Mouse (Mus musculus): ENCODE data around the gene Cyb5r1.
"Not testable (repeated sequence)": the region's sequence is repeated elsewhere in the genome, so short reads cannot be mapped to it uniquely, and the experiment has no call there.

Gene Cyb5r1

DNA sequence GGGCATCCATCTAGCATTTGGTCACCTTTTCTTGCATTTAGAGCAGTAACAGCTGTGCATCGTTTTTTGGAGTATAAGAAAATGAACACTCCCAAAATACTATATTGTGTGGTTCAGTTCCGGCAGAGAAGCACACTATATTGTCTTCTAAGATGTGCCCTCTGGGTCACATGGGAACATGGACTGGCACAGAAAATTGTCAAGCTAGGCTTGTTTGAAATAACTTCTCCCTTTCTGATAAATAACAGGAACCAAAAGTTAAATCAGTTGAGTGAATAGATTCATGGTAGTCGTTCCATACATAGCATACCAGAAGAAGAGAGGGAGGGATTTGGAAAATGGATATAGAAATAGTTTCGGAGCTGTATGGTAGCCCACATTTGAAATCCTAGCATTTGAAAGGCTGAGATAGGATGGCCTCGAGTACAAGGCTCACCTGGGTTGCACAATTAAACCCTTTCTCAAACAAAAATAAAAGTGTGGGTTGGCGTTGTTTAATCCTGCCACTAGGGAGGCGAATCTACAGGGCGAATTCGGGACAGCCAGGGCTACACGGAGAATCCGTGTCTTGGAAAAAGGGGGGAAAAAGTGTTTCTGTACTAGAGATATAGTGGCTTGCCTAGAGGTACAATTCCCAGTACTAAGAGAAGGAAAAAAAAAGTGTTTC lies 9.3 kb downstream of the Cyb5r1 start:
- DNase-seq, result no peak

DNA sequence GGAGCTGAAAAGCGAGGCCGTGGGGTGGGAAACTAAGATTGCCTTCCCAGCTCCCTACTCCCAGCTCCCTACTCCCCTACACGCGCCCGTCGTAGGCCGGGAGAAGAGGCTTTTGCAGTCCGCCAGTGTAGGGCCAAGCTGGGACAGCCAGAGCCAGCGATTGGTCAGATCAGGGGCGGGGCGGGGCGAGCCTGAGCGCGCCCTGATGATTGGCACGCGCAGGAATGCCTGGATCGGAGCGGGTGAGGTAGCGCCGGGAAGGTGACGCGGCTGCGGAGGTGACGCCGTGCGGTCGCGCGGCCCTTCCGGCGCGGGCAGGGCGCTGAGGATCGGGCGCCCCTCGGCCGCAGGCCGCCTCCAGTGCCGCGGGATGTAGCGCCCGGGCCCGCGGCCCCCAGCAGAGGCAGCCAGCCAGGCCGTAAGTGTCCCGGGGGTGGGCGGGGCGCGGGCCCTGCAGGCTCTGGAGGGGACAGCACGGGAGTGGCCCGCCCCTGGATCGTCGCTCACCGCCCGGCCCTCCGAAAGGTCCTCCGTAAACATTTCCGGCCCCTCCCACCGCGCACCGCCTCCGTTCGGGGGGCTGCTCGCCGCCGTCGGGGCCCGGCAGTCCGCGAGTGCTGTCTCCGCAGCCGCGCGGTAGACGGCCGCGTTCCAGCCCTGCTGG lies 9.9 kb downstream of the Cyb5r1 start, which contains the start of gene Adipor1:
Gene Adipor1, plus strand, starts transcription at position 211 of the 664 bp plus-strand sequence.
- DNase-seq, result peak; percentile 98

- no peak for DNase-seq
Observed at GRCm38 (mm10) chr1:134418414-134418975, 13.1 kb downstream of the Cyb5r1 start.

DNA sequence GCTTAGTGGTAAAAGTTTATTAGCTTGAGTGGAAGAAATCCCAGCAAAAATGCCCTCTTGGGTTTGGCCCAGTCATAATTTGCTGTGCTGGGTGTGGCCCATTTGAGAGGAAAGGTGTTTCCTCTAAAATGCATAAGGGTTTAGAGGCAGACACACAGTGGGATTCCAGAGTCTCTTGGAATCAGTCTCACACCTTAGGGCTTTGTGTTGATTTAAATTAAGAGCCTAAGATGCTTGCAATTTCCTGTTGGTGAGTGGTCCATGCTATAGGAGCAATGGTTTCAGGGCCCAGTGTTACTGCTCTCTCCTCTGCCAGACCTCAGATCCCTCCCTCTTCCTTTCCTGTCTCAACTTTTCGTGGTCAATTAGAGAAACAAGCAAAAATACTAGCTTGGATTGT lies 13.8 kb downstream of the Cyb5r1 start:
- DNase-seq, result no peak

- no peak for DNase-seq
Observed at GRCm38 (mm10) chr1:134419751-134420458, 14.5 kb downstream of the Cyb5r1 start.

DNA sequence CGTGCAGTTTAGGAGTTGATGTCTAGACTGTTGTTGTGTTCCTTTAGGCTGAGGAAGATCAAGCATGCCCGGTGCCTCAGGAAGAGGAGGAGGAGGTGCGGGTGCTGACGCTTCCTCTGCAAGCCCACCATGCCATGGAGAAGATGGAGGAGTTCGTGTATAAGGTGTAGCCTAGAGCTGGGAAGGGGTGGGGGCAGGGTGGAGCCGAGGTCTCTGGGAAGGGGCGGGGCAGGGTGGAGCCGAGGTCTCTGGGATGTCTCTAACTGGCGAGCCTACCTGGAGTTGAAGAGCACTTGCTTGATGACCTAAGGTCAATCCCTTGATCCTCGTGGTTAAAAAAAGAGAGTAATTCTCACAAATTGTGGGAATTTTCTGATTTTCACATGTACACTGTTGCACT lies 18.6 kb downstream of the Cyb5r1 start:
- no peak for DNase-seq

GRCm38 (mm10) chr1:134426289-134426688 lies 20.9 kb downstream of the Cyb5r1 start:
- no peak for DNase-seq

DNA sequence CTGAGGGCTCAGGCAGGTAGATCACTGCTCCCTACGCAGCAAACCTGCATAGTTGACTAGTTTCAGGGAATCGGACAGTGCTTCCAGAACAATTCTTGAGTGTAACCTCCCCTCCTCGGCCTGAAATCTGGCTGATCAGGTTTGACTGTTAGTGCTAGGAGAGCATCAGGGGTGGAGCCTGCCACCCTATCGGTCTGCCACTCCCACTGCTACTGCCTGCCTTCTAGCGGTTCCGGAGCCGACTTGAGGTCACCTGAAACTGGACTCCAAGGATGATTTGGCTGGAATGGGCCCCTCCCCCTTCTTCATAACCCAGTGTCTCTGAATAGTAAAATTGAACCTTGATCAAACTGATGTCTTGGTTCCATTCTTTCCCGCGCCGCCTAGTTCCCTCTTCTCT lies 27.6 kb downstream of the Cyb5r1 start:
- no peak for DNase-seq

DNA sequence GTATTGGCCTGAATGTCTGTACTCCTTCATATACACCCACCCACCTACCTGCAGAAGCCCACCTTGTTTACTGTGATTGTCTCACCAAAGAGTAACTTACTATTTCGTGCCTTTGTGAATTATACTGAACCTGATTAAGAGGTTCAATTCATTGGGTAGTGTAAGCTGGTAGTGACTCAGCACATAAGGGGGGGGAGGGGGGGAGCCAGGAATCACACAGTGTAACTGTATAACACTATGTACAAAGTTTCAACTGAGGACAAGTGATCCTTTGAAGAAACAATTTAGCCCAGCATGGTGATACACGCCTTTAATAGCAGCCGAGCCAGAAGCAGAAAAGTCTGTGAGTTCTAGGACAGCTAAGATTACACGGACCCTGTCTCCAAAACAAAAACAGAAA lies 28.1 kb downstream of the Cyb5r1 start:
- DNase-seq, result no peak

DNA sequence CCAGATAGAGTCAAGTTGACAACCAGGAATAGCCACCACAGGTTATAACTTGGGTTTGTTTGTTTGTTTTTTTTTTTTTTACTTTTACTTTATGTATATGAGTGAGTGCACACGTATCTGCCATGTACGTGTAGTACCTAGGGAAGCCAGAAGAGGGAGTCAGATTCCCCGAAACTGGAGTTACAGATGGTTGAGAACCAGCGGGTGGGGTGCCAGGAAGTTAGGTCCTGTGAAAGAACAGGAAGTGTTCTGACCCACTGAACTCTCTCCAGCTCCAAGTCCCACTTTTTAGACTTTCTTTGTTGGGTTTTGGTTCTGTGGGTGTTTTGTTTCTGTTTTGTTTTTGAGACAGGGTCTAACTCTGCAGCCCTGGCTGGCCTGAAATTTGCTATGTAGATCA lies 30.1 kb downstream of the Cyb5r1 start:
- peak; percentile 18 to 47 for DNase-seq

GRCm38 (mm10) chr1:134440437-134440836 lies 35.1 kb downstream of the Cyb5r1 start:
- DNase-seq, result no peak

DNA sequence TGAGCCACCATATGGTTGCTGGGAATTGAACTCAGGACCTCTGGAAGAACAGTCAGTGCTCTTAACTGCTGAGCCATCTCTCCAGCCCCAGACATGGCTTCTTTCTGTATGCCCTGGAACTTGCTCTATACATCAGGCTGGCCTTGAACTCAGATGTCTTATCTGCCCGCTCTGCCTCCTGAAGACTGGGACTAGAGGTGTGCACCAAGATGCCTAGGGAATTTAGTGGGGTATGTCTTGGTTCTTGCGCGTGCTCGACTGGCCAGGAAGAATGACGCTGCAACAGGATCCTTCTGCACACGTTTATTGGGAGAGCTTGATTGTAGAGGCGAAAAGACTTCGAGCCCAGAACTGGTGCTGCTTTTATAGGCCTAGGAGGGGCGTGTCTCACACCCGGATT lies 36.4 kb downstream of the Cyb5r1 start:
- not testable (repeated sequence) for DNase-seq

DNA sequence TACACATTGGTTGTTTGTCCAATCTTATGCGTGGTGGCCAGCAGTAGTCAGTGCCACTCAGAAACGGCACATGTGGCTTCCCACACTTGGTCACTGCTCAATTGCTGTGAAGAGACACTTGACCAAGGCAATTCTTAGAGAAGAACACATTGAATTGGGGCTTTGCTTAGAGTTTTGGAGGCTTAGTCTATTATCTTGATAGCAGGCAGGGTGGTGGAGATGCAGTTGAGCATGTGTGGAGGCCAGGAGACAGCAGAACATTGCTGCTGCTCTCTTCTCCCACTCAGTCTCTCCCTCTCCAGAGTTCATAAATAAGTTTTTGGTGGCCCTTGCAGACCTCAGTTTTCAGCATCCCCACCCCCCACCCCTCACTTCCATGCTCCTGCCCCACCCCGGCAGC lies 37.0 kb downstream of the Cyb5r1 start:
- DNase-seq, result no peak

DNA sequence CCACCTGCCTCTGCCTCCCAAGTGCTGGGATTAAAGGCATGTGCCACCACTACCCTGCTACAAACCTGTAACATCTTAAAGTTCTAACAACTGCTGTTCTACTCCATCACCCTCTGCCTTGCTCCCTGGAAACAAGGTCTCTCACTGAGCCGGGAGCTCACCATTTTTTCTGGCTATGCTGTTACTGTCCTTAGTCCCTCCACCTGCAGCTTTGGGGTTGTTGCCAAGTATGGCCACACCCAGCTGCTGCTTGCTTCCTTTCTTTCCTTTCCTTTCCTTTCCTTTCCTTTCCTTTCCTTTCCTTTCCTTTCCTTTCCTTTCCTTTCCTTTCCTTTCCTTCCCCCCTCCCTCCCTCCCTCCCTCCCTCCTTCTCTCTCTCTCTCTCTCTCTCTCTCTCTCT lies 37.9 kb downstream of the Cyb5r1 start:
- not testable (repeated sequence) for DNase-seq

DNA sequence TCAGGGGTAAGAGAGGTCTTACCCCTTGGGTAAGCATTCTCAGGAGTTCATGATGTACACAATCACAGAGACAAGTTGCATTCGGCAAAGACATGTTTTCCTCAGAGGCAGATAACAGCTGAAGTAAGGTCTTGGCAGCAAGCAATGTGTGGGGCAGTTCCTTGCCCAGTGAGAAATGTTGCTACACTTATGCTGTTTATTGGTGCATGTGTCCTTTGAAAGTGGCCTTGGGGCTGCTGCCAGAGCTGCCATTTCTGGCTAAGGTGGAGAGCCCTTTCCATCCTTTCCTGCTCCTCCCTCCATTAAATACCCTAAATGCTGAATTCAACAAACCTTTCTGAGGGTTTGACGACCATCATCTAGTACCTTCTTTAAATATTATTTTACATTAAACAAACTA lies 40.1 kb downstream of the Cyb5r1 start:
- no peak for DNase-seq

- DNase-seq, result not testable (repeated sequence)
Observed at GRCm38 (mm10) chr1:134448537-134448936, 43.2 kb downstream of the Cyb5r1 start.

DNA sequence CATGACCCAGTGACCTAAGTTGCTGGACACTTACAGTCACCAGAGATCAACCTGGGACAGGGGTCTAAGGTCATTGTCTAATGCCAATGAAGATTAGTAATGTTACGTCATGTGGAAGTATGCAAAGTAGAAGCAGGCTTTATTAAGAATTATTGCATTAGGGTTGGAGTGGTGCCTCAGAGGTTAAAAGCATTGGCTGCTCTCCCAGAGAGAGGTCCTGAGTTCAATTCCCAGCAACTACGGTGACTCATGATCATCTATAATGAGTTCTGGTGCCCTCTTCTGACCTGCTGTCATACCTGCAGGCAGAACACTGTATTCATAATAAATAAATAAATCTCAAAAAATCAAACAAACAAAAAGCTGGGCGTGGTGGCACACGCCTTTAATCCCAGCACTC lies 44.8 kb downstream of the Cyb5r1 start:
- no peak for DNase-seq

DNA sequence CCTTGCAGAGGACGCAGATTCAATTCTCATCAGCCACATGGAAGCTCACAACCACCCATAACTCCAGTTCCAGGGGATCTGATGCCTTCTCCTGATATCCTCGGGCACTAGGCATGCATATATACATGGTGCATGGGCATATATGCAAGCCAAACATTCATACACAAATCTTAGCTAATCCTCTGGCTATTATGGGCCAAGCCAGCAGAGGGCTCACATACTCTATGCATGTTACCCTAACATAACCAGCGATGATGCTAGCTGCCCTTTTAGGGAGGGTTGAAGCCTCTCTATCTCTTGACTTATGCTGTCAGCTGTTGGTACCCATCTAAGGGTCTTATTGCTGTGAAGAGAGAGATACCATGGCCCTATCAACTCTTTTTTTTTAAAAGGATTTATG lies 45.6 kb downstream of the Cyb5r1 start:
- peak; percentile 53 to 69 for DNase-seq

DNA sequence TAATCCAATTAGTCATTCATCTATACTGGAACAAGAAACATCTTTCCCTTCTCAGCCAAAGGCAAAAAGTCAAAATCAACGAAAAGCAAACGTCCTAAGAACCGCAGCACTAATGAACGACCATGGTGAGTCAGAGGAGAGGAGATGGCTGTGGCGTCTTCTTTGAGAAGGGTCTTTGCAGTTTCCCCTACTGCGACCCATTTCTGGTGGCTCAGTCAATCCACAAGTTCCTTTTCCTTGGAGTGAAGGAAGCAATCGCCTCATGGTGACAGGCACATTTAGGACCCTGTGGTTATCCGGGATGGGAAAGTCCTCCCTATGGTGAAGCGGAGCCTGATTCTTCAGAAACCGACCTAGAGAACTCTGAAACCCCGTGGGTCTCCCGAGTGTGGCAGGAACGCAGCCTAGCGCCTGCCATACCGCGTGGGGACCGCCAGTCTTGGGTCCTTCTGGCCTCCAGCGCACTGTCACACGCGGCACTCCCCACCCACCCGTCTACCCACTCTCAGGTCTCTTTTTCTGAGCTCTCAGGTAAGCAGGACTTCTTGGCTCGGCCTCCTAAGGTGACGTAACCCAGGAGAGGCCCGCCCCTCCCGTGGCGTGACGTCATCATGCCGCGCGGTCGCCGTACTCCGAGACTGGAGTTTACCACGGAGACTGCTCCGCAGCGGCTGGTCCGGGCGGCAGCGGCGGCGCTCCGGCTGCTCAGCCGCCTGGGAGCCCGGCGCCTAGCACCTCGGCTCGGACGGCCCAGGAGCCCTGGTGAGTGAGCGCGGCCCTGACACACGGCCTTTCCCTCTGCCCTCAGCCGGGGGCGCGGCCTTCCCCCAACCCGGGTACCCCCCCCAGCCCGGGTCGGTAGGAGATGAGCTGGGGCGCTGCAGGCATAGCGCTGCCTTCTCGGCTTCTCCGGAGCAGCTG lies 49.8 kb downstream of the Cyb5r1 start, which contains the start of gene Klhl12:
Gene Klhl12, plus strand, starts transcription at position 628 of the 921 bp plus-strand sequence.
- DNase-seq, result peak; percentile 99

DNA sequence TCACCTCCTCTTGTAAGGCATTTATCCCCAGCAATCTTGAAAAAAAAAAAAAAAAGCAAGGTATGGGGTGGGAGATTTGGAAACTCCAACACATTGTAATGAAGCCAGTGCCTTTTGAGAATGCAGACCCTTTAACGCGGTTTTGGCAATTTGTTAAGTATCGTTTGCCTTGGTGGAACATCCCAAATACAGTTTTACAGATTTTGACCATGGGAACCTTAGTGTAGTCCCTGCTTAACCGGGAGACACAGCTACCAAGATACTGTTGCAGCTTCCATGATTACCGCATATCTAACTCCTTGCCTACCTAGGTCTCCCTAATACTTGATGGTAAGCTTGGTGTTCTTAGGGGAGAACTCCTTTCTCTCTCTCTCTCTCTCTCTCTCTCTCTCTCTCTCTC lies 50.7 kb downstream of the Cyb5r1 start:
- no peak for DNase-seq

- DNase-seq, result no peak
Observed at GRCm38 (mm10) chr1:134458139-134458727, 52.9 kb downstream of the Cyb5r1 start.

Measured in cerebellum, postnatal 14 days (tissue).